Mouse (Mus musculus) WW6 (cell line): Measurements from ENCODE around the gene Bik.

ENCODE experiments used
- DNase-seq: peaks from one replicate; pipeline ENCODE4 v3.0.0-alpha.2; 2013; ENCODE audit warnings: low read depth, low spot score

Bik gene

GRCm38 (mm10) chr15:83512489-83513281 is 14.0 kb upstream of the Bik start:
- no peak for DNase-seq

- no peak for DNase-seq
Measured at GRCm38 (mm10) chr15:83515018-83515417, 11.6 kb upstream of the Bik start.

- DNase-seq, result no peak
Measured at GRCm38 (mm10) chr15:83518215-83519048, 8.2 kb upstream of the Bik start.

- no peak for DNase-seq
Measured at GRCm38 (mm10) chr15:83520861-83521382, 5.7 kb upstream of the Bik start.

DNA sequence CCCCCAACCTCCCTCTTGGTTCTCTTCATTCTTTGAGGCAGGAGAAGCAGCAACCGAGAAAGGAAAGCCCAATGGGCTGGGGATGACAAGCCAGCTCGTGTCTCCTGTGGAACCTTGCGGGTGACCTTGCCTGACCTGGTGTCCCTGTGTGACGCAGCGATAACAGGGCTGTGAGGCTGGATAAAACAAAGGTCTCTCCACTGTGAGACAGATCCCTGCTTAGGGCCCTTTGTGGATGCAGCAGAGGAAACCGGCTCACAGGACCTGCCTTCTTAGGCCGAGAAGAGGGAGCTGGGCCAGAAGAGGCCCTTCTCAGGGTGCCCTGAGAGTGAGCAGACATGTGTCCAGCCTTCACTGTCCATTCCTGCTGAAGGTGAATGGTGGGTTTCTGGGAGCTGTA is 3.5 kb upstream of the Bik start:
- no peak for DNase-seq

DNA sequence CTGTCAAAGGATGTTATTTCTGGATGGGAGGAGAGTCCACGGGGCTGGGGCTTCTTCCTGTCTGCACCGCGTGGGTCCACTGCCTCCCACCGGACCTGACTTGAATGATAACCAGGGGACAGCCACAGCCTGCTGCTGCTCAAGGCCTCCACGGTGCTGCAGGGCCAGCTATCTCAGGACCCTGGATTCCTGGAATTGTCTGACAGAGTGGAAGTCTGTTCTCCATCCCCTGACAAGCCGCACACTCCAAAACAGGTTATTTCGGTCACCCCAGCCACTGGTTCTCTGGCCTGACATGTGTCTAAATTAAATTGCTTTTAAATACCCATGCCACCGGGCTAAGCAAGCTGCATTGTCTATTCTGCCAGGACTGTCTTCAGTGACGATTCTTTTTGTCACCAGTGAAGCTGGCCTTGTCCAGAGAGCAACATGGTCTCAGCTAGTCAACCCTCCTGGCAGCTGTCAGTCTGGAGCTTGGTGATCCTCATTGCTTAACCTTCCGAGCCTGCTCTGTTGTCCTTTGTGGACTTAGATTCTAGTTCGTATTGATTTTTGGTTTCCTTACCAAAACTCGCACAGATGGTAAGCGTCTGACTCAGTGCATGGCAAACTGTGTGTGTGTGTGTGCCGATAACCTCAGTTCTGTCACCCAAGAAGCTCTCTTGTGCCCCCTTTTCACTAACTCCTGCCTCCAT is 2.9 kb upstream of the Bik start:
- no peak for DNase-seq

DNA sequence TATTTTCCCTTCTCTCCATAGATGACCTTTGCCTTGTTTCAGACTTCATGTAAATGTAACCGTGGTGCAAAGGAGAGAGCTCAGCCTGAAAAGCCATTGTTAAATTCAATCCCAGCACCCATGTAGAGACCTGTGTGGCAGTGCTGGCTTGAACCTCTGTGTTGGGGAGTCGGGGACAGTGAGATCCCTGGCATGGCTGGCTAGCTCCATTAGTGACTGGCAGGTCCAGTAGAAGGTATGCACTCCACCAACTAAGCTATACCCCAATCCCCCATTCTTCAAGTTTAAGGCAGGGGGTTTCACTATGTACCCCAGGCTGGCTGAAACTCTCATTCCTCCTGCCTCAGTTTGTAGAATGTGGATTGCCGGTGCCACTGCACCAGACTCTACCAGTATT is 2.3 kb upstream of the Bik start:
- DNase-seq, result no peak

- no peak for DNase-seq
Measured at GRCm38 (mm10) chr15:83527092-83527437, 403 bp downstream of the Bik start.

DNA sequence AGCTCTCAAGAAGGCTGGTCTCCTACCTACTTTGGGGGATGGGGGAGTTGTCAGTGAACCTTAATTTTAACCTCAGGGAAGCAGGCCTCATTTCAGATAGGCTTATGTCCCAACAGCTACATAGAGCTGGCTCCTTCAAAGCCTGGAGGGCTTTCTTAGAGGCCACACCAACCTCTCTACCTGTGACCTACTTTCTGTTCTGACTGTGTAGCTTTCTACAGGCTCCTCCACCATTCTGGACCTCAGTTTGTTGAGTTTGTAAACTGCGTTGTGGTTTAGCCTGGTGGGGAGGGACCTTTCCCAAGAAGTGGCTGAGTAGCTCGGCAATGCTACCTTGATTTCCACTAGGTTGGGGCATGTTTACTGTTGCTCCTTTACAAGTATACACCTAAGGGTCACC is 1.1 kb downstream of the Bik start:
- no peak for DNase-seq

- DNase-seq, result no peak
Measured at GRCm38 (mm10) chr15:83528892-83529291, 2.2 kb downstream of the Bik start.

DNA sequence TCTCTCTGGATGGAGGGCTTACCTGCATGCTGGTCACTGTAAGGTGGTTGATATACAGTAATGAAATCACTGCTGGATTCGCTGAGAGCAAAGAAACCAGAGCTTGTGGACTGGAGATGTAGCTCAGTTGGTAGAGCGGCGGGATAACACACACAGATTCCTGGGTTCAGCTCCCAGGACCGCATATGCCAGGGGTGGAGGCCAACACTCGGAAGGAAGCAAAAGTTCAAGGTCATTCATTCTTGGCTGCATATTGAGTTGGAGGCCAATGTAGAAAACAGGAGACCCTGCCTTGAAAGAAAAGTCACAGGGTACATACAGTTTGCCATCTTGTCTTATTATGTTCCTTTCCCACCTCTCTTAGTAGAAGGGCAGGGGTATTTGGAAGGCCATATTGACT is 3.1 kb downstream of the Bik start:
- DNase-seq, result no peak

DNA sequence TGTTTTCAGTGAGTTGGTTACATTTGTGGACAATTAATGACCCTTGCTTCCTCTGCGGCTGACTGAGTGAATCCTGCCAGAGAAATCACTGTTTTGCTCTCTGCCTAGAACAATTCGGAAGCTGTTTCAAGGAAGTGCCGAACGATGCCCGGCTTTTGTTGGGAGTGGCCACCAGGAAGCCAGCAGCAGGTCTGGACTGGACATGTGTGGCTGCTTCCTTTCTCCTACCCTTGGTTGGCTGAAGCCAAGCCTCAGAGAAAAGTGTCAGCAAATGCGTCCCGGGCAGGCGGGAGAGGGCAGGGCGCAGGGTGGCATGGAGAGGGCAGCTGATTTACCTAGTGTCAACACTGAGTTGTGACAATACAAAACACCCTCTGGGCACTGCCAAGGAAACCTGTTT is 3.6 kb downstream of the Bik start:
- no peak for DNase-seq

DNA sequence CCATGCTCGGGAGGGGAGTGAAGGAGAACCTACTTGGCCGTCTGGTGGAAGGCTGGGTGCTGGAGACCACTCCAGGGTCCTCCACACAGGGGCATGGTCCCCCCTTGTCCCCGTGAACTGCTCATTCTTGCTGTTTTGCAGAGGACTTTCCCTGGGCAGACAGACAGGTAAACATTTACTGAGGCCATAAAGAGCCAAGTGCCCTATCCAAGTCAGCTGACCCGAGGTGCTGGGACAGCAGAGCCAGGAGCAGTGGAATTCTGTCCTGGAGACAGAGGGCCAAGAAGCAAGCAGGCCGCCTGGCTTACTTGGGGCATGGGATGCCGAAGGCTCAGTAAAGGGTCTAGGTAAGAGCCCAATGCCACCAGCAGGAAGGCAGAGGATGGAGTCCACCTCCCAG is 4.0 kb downstream of the Bik start:
- no peak for DNase-seq

DNA sequence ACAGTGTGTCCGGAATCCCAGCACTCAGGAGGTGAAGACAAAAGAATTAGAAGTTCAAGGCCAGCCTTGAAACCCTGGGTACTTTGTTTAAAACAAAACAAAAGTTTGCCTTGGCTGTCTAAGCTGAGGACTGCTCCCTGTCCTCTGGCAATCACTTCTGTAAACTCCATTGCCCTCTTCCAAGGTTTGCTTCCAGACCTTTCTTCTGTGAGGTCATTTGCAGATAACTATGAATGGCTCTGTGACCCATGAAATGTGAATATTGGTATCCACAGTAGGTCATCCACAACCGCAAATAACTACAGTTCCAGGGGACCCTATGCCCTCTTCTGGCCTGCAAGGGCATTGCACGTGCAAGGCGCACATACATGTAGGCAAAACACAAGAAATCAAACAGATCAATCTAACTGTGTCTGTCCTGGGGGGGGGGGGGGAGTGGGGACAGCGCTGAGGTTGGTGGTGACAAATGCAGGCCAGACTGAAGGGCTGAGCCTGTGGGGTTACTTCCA is 5.4 kb downstream of the Bik start:
- DNase-seq, result no peak

DNA sequence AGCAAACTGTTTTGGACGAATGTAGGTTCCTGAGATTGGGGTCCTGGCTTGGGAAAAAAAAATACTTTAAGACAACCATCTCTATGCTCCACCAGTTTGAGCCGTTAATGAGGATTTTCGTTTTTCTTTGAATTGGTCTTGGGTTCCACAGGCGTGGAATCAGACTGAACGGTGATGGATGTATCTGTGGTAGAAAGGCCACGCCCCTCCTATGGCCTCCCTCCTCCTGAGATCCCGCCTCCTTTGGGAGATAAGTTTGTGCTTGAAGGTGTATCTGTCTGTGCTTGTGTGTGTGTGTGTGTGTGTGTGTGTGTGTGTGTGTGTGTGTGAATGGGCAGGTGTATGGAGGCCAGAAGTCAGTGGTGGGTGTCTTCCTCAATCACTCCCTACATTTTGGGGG is 5.9 kb downstream of the Bik start:
- DNase-seq, result no peak

GRCm38 (mm10) chr15:83534960-83535889 is 8.6 kb downstream of the Bik start:
- DNase-seq, result no peak

DNA sequence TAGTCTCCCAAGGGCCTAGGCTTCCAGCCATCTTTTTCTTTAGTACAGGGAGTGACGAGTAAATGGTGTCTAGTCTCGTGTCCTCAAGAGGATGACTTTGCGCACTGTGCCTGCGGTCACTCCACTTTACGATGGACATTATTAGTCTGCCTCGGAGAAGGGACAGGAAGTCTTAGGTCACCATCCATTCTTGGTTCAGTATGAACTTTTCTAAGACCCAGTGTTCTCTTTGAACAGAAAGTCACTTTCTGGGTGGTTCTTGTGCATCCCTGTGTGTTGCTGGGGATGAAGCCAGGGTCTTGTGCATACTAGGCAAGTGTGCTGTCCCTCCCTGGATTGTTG is 9.2 kb downstream of the Bik start:
- DNase-seq, result no peak

- DNase-seq, result no peak
Measured at GRCm38 (mm10) chr15:83538855-83539254, 12.2 kb downstream of the Bik start.

GRCm38 (mm10) chr15:83539905-83540304 is 13.2 kb downstream of the Bik start:
- no peak for DNase-seq

DNA sequence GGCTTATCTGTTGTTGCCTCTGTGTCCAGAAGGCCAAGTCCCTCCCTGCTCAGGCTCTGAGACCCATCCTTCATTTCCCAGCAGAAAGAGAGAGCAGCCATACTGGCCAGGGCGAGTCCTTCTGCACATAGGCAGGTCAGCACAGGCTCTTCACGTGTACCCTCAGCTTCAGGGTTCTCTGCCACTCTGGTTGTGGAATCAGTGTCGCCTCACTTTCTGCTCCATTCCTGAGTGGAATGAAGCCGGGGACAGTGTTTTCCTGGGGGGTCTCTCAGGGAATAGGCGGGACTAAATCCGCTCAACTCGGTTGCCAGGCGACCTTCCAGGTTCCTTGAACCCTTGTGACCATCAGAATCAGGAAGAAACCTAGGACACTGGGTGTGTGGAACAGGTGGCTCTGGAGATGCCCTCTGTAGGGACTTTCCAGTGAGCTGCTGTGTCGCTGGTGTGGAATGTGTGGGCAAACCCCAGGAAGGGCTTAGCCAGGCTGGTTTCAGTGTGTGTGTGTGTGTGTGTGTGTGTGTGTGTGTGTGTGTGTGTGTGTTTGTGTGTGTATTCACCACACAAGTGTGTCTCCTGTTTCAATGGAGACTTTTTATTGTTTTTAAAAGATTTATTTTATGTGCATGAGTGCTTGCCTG is 15.1 kb downstream of the Bik start:
- no peak for DNase-seq

DNA sequence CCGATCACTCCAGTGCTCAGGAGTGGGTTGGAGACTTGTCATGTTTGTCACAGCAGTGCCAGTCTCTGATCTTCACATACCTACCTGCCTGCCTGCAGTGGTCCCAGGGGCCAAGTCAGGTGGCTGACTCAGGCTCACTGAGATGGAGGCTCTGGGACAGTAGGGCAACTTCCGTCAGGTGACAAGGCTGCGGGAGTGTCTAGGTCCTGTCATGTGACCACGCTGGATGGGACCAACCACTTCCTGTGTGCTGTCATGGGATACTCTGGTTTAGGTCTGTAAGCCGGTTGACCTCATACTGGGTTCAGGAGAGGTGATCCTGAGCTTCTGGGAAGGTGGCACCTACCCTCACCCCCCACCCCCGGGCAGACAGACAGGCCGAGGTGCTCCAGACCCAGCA is 19.4 kb downstream of the Bik start:
- DNase-seq, result no peak
